Mouse (Mus musculus): ENCODE data around the gene Ttc33. TPM values are rescaled to one million over a fixed set of nuclear protein-coding genes. Genes with fewer than 3 reads are reported as not detected.

Ttc33 gene
- polyA plus RNA-seq, 1 experiment from 2014 or later, result 49.3 TPM

- H3K27me3 ChIP-seq (ENCODE audit: control insufficient read depth, insufficient read depth, low read length), result no peaks in the 10 kb centered on the region
- 44% methylated on average over 8 of the region's 8 CpGs for WGBS
- no peak overlapping the region for H3K9ac ChIP-seq (ENCODE audit: low read length)
- no peak overlapping the region for H3K4me2 ChIP-seq (ENCODE audit: low read depth)
- H3K9me3 ChIP-seq (ENCODE audit: control insufficient read depth, low read length), result no peaks in the 10 kb centered on the region
- DNase-seq (ENCODE audit: low spot score) (no peak), ATAC-seq (ENCODE audit: insufficient read depth, low FRiP score, low TSS enrichment) (no peak)
- no peak overlapping the region for H3K4me3 ChIP-seq (ENCODE audit: low read depth, low read length)
- H3K27ac ChIP-seq (ENCODE audit: low read depth, low read length), result no peak overlapping the region
- H3K4me1 ChIP-seq (ENCODE audit: control insufficient read depth, insufficient read depth, low read length), result no peaks in the 10 kb centered on the region
- no peaks in the 10 kb centered on the region for H3K36me3 ChIP-seq (ENCODE audit: control insufficient read depth, insufficient read depth, low read length)
Measured at GRCm38 (mm10) chr15:5235527-5235926, 50.2 kb downstream of the Ttc33 start.

- ATAC-seq (ENCODE audit: insufficient read depth, low FRiP score, low TSS enrichment) (peak; percentile 68; the same call in 1 of the 2 replicates), DNase-seq (ENCODE audit: low spot score) (peak; percentile 70)
- Histone ChIP-seq H3K36me3 (ENCODE audit: control insufficient read depth, insufficient read depth, low read length) (no peaks in the 10 kb centered on the region), H3K4me2 (ENCODE audit: low read depth) (no peak overlapping the region), H3K27ac (ENCODE audit: low read depth, low read length) (no peak overlapping the region), H3K4me3 (ENCODE audit: low read depth, low read length) (no peak overlapping the region), H3K4me1 (ENCODE audit: control insufficient read depth, insufficient read depth, low read length) (no peaks in the 10 kb centered on the region), H3K27me3 (ENCODE audit: control insufficient read depth, insufficient read depth, low read length) (no peaks in the 10 kb centered on the region), H3K9ac (ENCODE audit: low read length) (no peak overlapping the region), H3K9me3 (ENCODE audit: control insufficient read depth, low read length) (no peaks in the 10 kb centered on the region)
- 17% methylated on average over 6 of the region's 6 CpGs for WGBS
Measured at GRCm38 (mm10) chr15:5236538-5236937, 51.2 kb downstream of the Ttc33 start.

DNA sequence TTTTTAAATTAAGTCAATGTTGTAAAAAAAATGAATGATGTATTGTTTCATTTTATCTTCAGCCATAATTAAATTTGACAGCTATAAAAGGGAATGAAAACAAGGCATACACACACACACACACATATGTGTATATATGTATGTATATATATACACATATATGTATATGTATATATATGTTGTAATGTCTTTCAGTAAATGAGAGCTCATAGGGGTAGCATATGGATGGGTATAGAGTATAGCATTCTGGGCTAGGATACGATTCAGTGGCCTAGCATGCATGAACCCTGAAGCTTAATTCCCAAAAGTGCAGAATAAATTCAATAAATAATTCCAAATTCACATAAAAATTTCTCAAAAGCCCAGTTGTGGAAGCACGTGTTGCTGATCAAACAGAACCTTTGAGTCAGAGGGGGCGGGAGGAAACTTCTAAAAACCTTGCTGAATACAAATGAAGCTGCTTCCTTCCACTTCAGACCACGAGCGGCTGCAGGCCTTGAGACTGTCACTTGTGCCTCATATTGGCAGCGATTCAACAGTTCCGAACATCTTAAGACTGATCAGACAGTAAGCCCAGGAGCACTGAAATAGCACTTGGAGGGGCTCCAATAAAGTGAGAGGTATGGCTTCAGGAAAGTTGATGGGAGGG, 51.8 kb downstream of the Ttc33 start:
- DNase-seq (ENCODE audit: low spot score) (no peak), ATAC-seq (ENCODE audit: insufficient read depth, low FRiP score, low TSS enrichment) (no peak)
- H3K4me2 ChIP-seq (ENCODE audit: low read depth), result no peak overlapping the region
- H3K27ac ChIP-seq (ENCODE audit: low read depth, low read length), result no peak overlapping the region
- WGBS, result 77% methylated on average over 7 of the region's 7 CpGs
- H3K4me1 ChIP-seq (ENCODE audit: control insufficient read depth, insufficient read depth, low read length), result no peaks in the 10 kb centered on the region
- H3K9ac ChIP-seq (ENCODE audit: low read length), result no peak overlapping the region
- H3K4me3 ChIP-seq (ENCODE audit: low read depth, low read length), result no peak overlapping the region
- H3K27me3 ChIP-seq (ENCODE audit: control insufficient read depth, insufficient read depth, low read length), result peaks cover 4% of the 10 kb centered on the region; the same call in 1 of the 2 replicates
- H3K36me3 ChIP-seq (ENCODE audit: control insufficient read depth, insufficient read depth, low read length), result no peaks in the 10 kb centered on the region
- no peaks in the 10 kb centered on the region for H3K9me3 ChIP-seq (ENCODE audit: control insufficient read depth, low read length)

GRCm38 (mm10) chr15:5238073-5238472, 52.7 kb downstream of the Ttc33 start:
- no peaks in the 10 kb centered on the region for H3K9me3 ChIP-seq (ENCODE audit: control insufficient read depth, low read length)
- peaks cover 14% of the 10 kb centered on the region for H3K27me3 ChIP-seq (ENCODE audit: control insufficient read depth, insufficient read depth, low read length)
- H3K4me3 ChIP-seq (ENCODE audit: low read depth, low read length), result no peak overlapping the region
- DNase-seq (ENCODE audit: low spot score) (no peak), ATAC-seq (ENCODE audit: insufficient read depth, low FRiP score, low TSS enrichment) (no peak)
- 75% methylated on average over 7 of the region's 7 CpGs for WGBS
- H3K9ac ChIP-seq (ENCODE audit: low read length), result no peak overlapping the region
- peaks cover 5% of the 10 kb centered on the region; the same call in 1 of the 2 replicates for H3K4me1 ChIP-seq (ENCODE audit: control insufficient read depth, insufficient read depth, low read length)
- H3K27ac ChIP-seq (ENCODE audit: low read depth, low read length), result no peak overlapping the region
- no peaks in the 10 kb centered on the region for H3K36me3 ChIP-seq (ENCODE audit: control insufficient read depth, insufficient read depth, low read length)
- H3K4me2 ChIP-seq (ENCODE audit: low read depth), result no peak overlapping the region

DNA sequence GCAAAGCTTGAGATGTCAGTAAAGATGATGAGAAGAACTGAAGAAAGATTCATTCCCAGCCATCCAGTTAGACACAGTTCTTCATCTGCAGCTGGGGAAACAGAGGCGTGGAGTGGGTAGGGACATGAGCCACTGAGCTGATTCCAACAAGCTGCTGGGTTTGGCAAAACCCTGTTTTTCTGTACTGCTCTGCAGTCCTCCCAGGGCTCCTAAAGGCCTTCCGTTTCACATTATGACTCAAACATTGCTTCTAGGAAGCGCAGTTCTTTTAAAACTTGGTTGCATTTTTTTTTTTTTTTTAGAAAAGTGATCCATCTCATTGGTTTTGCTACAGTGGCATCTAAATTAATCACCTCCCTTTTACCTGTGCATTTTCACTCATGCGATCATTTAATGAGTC, 53.2 kb downstream of the Ttc33 start:
- WGBS, result 79% methylated on average over 4 of the region's 4 CpGs
- DNase-seq (ENCODE audit: low spot score) (no peak), ATAC-seq (ENCODE audit: insufficient read depth, low FRiP score, low TSS enrichment) (no peak)
- Histone ChIP-seq H3K27me3 (ENCODE audit: control insufficient read depth, insufficient read depth, low read length) (peaks cover 19% of the 10 kb centered on the region), H3K9me3 (ENCODE audit: control insufficient read depth, low read length) (no peaks in the 10 kb centered on the region), H3K27ac (ENCODE audit: low read depth, low read length) (no peak overlapping the region), H3K4me3 (ENCODE audit: low read depth, low read length) (no peak overlapping the region), H3K9ac (ENCODE audit: low read length) (no peak overlapping the region), H3K4me2 (ENCODE audit: low read depth) (no peak overlapping the region), H3K4me1 (ENCODE audit: control insufficient read depth, insufficient read depth, low read length) (peaks cover 9% of the 10 kb centered on the region; the same call in 1 of the 2 replicates), H3K36me3 (ENCODE audit: control insufficient read depth, insufficient read depth, low read length) (no peaks in the 10 kb centered on the region)

DNA sequence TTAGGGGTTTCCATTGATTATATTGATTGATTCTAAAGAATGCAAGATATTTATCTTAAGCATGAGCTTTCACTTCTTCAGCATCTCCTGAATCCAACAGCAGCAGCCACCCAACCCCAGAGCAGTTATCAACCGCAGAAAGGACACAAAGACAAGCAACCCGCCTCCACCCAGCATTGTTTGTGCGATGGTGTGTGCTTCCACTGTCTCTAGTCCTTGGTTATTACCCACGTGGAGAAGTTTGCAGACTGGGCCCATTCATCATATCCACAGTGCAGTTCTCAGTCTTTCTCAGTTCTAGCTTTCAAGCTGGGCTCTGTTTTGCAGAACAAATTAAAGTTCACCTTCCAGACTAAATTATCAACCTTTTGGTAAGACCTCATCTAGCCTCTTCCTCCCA, 54.0 kb downstream of the Ttc33 start:
- no peak overlapping the region for H3K4me2 ChIP-seq (ENCODE audit: low read depth)
- H3K36me3 ChIP-seq (ENCODE audit: control insufficient read depth, insufficient read depth, low read length), result no peaks in the 10 kb centered on the region
- H3K27ac ChIP-seq (ENCODE audit: low read depth, low read length), result no peak overlapping the region
- DNase-seq (ENCODE audit: low spot score), result no peak
- no peak overlapping the region for H3K4me3 ChIP-seq (ENCODE audit: low read depth, low read length)
- no peak overlapping the region for H3K9ac ChIP-seq (ENCODE audit: low read length)
- H3K27me3 ChIP-seq (ENCODE audit: control insufficient read depth, insufficient read depth, low read length), result peaks cover 26% of the 10 kb centered on the region
- no peaks in the 10 kb centered on the region for H3K9me3 ChIP-seq (ENCODE audit: control insufficient read depth, low read length)
- ATAC-seq (ENCODE audit: insufficient read depth, low FRiP score, low TSS enrichment), result no peak
- peaks cover 13% of the 10 kb centered on the region for H3K4me1 ChIP-seq (ENCODE audit: control insufficient read depth, insufficient read depth, low read length)
- 87% methylated on average over 4 of the region's 4 CpGs for WGBS

- H3K27ac ChIP-seq (ENCODE audit: low read depth, low read length), result no peak overlapping the region
- peaks cover 32% of the 10 kb centered on the region for H3K27me3 ChIP-seq (ENCODE audit: control insufficient read depth, insufficient read depth, low read length)
- H3K9me3 ChIP-seq (ENCODE audit: control insufficient read depth, low read length), result no peaks in the 10 kb centered on the region
Measured at GRCm38 (mm10) chr15:5239901-5240300, 54.6 kb downstream of the Ttc33 start.

DNA sequence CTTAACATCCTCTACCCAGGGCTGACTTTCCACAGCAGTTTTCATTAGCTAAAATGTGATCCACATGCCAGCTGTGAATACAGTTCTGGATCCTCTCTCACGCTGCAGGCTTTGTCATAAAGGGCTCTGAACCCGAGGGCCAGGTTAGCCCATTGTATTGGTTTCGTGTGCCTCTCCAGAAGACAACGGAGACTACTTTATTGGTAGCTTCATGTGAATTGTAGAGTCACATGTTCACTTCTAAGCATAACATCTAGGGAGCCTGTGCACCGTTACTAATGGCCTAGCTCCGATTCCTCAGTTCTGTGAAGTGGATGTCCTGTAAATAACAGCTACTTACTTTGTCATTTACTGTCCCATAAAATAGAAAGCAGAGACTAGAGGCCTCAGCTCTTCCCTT, 55.0 kb downstream of the Ttc33 start:
- WGBS, result 72% methylated on average over 6 of the region's 6 CpGs
- Histone ChIP-seq H3K9ac (ENCODE audit: low read length) (no peak overlapping the region), H3K36me3 (ENCODE audit: control insufficient read depth, insufficient read depth, low read length) (no peaks in the 10 kb centered on the region), H3K27me3 (ENCODE audit: control insufficient read depth, insufficient read depth, low read length) (peaks cover 34% of the 10 kb centered on the region), H3K4me3 (ENCODE audit: low read depth, low read length) (no peak overlapping the region), H3K4me1 (ENCODE audit: control insufficient read depth, insufficient read depth, low read length) (peaks cover 13% of the 10 kb centered on the region), H3K4me2 (ENCODE audit: low read depth) (no peak overlapping the region), H3K9me3 (ENCODE audit: control insufficient read depth, low read length) (no peaks in the 10 kb centered on the region), H3K27ac (ENCODE audit: low read depth, low read length) (no peak overlapping the region)
- DNase-seq (ENCODE audit: low spot score), result no peak
- ATAC-seq (ENCODE audit: insufficient read depth, low FRiP score, low TSS enrichment), result no peak

More at GRCm38 (mm10) chr15:5239901-5240300, 54.6 kb downstream of the Ttc33 start:
- no peak overlapping the region for H3K4me2 ChIP-seq (ENCODE audit: low read depth)
- no peak overlapping the region for H3K9ac ChIP-seq (ENCODE audit: low read length)
- peaks cover 13% of the 10 kb centered on the region for H3K4me1 ChIP-seq (ENCODE audit: control insufficient read depth, insufficient read depth, low read length)
- DNase-seq (ENCODE audit: low spot score), result no peak
- no peaks in the 10 kb centered on the region for H3K36me3 ChIP-seq (ENCODE audit: control insufficient read depth, insufficient read depth, low read length)
- H3K4me3 ChIP-seq (ENCODE audit: low read depth, low read length), result no peak overlapping the region
- no peak for ATAC-seq (ENCODE audit: insufficient read depth, low FRiP score, low TSS enrichment)
- 77% methylated on average over 6 of the region's 6 CpGs for WGBS
